Mouse (Mus musculus) ovary, postnatal 10 days (tissue): ENCODE results near the gene Map9.
"Not testable (repeated sequence)": the region's sequence is repeated elsewhere in the genome, so short reads cannot be mapped to it uniquely, and the experiment has no call there.

Source experiments
- DNase-seq: peaks from one replicate; pipeline ENCODE4 v3.0.0; 2022; ENCODE audit warnings: low spot score

Gene Map9

DNA sequence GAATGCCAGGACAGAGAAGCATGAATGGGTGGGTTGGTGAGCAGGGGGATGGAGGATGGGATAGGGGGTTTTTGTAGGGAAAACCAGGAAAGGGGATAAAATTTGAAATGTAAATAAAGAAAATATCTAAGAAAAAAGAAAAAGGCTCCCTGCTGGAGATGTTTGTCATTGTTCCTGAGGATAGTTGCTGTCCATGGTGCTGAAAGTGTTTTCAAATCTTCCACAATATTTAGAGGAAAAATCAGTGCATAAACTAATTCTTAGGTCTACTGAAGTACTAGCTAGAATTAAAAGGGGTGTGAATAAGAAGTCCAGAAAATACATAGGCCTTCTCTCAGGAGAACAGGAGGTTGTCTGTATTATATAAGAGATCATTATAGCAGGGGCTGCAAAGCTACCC lies 54.6 kb downstream of the Map9 start:
- DNase-seq: no peak

DNA sequence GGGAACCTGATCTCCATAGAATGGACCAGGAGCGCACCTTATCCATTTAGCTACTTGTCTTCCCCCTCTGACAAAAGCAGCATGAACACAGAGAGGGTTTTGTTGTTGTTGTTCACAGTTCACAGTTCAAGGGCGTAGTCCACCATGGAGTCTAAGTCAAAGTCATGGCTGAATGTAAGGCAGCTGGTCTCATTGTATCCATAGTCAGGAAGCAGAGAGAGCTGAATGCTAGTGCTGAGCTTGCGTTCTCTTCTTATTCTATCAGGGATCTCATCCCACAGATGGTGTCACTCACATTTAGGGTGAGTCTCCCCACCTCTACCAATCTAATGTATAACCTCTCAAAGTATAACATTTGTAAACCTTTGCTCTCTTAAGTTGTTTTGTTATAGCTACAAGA lies 60.1 kb downstream of the Map9 start:
- no peak for DNase-seq

DNA sequence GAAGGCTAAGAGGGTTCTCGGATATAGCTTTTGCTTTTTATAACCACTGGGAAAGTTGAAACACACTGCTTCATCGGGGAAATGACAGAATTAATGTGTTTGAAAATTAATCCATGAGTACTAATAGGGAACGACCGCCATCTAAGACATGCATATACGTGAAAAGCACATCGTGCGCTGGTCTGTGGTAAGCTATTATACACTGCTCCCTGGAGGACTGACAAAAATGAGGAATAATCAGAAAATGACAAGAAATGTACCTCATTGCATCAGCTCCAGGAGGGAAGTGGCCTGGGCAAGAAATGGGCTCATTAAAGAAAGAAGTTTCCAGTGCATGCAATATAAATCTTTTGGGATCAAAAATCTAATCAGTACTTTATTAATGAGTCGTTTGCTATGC lies 77.5 kb downstream of the Map9 start:
- DNase-seq: no peak

DNA sequence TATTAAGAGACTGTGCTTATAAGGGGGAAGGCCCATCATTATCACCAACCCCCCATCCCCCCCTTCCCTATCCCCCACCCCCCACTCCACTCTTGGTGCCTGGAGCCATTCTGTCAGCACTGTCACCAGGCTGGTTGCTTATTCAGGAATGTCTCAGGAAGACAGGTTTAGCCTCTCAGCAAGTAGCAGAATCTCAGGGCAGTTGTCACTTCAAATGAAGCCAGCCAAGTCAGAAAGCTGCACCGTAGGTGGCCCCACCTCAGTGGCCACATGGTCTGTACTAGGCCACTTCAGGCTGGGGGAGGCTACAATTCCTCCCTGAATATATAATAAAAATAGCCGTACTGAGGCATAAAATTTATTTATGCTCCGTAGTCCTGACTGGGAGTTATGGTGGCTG lies 83.1 kb downstream of the Map9 start:
- no peak for DNase-seq

DNA sequence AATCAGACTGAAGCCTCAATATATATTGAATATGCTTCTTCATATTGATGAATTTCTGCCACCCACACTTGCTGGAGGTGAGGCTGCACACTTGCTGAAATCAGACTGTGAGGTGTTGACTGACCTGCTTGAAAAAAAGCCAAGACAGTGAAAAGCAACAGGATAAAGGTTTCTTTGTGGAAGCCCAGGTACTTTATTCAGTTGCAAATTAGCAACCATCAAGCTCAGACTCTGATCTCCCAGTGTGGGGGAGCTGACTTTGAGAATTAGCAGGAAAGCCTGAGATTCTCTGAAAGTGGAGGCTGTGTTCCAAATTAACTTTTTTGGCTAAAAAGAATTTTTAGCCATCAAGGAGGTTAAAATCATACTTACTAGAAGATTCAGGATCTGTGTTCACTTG lies 83.8 kb downstream of the Map9 start:
- not testable (repeated sequence) for DNase-seq
